Mouse (Mus musculus): ENCODE measurements at regions not wholly inside any gene's neighbourhood (a gene's known extent, or its start where the extent isn't known, plus 50 kb on each side); places are given as distances from the start of the nearest gene placed in this dataset.

GRCm38 (mm10) chr3:34481821-34482713 lies 168.1 kb upstream of the Sox2 start:
- Histone ChIP-seq H3K9me3 (replicated peaks) (no peaks in the 10 kb centered on the region), H3K4me1 (peaks cover 6% of the 10 kb centered on the region), H3K27me3 (no peaks in the 10 kb centered on the region), H3K4me2 (no peak overlapping the region), H3K36me3 (no peaks in the 10 kb centered on the region), H3K4me3 (replicated peaks) (no peak overlapping the region), H3K9ac (no peak overlapping the region), H3K27ac (no peak overlapping the region)
- no peak for ATAC-seq (replicated peaks; ENCODE audit: low FRiP score)
- 68% methylated on average over 16 of the region's 16 CpGs for WGBS

GRCm38 (mm10) chr3:34481314-34481713 lies 168.9 kb upstream of the Sox2 start:
- Histone ChIP-seq H3K27ac (no peak overlapping the region), H3K4me1 (peaks cover under 1% of the 10 kb centered on the region), H3K36me3 (no peaks in the 10 kb centered on the region), H3K4me2 (no peak overlapping the region), H3K9me3 (replicated peaks) (no peaks in the 10 kb centered on the region), H3K27me3 (no peaks in the 10 kb centered on the region), H3K9ac (no peak overlapping the region), H3K4me3 (replicated peaks) (no peak overlapping the region)
- ATAC-seq (replicated peaks; ENCODE audit: low FRiP score), result no peak
- WGBS, result 64% methylated on average over 3 of the region's 3 CpGs

GRCm38 (mm10) chr3:34474126-34474525 lies 176.1 kb upstream of the Sox2 start:
- Histone ChIP-seq H3K27ac (no peak overlapping the region), H3K27me3 (no peaks in the 10 kb centered on the region), H3K4me3 (replicated peaks) (no peak overlapping the region), H3K9me3 (replicated peaks) (no peaks in the 10 kb centered on the region), H3K4me1 (no peaks in the 10 kb centered on the region), H3K9ac (no peak overlapping the region), H3K36me3 (no peaks in the 10 kb centered on the region), H3K4me2 (no peak overlapping the region)
- no peak for ATAC-seq (replicated peaks; ENCODE audit: low FRiP score)
- 61% methylated on average over 4 of the region's 4 CpGs for WGBS

- H3K4me1 ChIP-seq, result no peaks in the 10 kb centered on the region
- H3K9me3 ChIP-seq (replicated peaks), result no peaks in the 10 kb centered on the region
- H3K4me2 ChIP-seq, result no peak overlapping the region
- ATAC-seq (replicated peaks; ENCODE audit: low FRiP score), result no peak
- H3K27ac ChIP-seq, result no peak overlapping the region
- H3K4me3 ChIP-seq (replicated peaks), result no peak overlapping the region
- no peak overlapping the region for H3K9ac ChIP-seq
- WGBS, result 86% methylated on average over 5 of the region's 5 CpGs
- H3K27me3 ChIP-seq, result no peaks in the 10 kb centered on the region
- H3K36me3 ChIP-seq, result no peaks in the 10 kb centered on the region
These were observed 179.5 kb upstream of the Sox2 start for GRCm38 (mm10) chr3:34470721-34471120.

GRCm38 (mm10) chr3:34469946-34470345 lies 180.3 kb upstream of the Sox2 start:
- no peak for ATAC-seq (replicated peaks; ENCODE audit: low FRiP score)
- Histone ChIP-seq H3K36me3 (no peaks in the 10 kb centered on the region), H3K4me2 (no peak overlapping the region), H3K4me1 (no peaks in the 10 kb centered on the region), H3K4me3 (replicated peaks) (no peak overlapping the region), H3K27ac (no peak overlapping the region), H3K27me3 (no peaks in the 10 kb centered on the region), H3K9me3 (replicated peaks) (no peaks in the 10 kb centered on the region), H3K9ac (no peak overlapping the region)
- 84% methylated on average over 2 of the region's 2 CpGs for WGBS

GRCm38 (mm10) chr3:34466312-34466711 lies 183.9 kb upstream of the Sox2 start:
- Histone ChIP-seq H3K4me1 (no peaks in the 10 kb centered on the region), H3K4me2 (no peak overlapping the region), H3K4me3 (replicated peaks) (no peak overlapping the region), H3K27ac (no peak overlapping the region), H3K27me3 (no peaks in the 10 kb centered on the region), H3K9me3 (replicated peaks) (no peaks in the 10 kb centered on the region), H3K9ac (no peak overlapping the region), H3K36me3 (no peaks in the 10 kb centered on the region)
- no peak for ATAC-seq (replicated peaks; ENCODE audit: low FRiP score)
- 51% methylated on average over 4 of the region's 4 CpGs for WGBS

- 80% methylated on average over 17 of the region's 17 CpGs for WGBS
- Histone ChIP-seq H3K27me3 (no peaks in the 10 kb centered on the region), H3K36me3 (no peaks in the 10 kb centered on the region), H3K9me3 (replicated peaks) (no peaks in the 10 kb centered on the region), H3K4me1 (no peaks in the 10 kb centered on the region), H3K9ac (no peak overlapping the region), H3K4me3 (replicated peaks) (no peak overlapping the region), H3K27ac (no peak overlapping the region), H3K4me2 (no peak overlapping the region)
- ATAC-seq (replicated peaks; ENCODE audit: low FRiP score), result no peak
These were observed 185.0 kb upstream of the Sox2 start for GRCm38 (mm10) chr3:34465040-34465831.

- no peak overlapping the region for H3K4me2 ChIP-seq
- no peak for ATAC-seq (replicated peaks; ENCODE audit: low FRiP score)
- 64% methylated on average over 6 of the region's 6 CpGs for WGBS
- H3K4me1 ChIP-seq, result no peaks in the 10 kb centered on the region
- H3K36me3 ChIP-seq, result no peaks in the 10 kb centered on the region
- H3K9ac ChIP-seq, result no peak overlapping the region
- no peaks in the 10 kb centered on the region for H3K9me3 ChIP-seq (replicated peaks)
- H3K27ac ChIP-seq, result no peak overlapping the region
- no peak overlapping the region for H3K4me3 ChIP-seq (replicated peaks)
- no peaks in the 10 kb centered on the region for H3K27me3 ChIP-seq
These were observed 191.4 kb upstream of the Sox2 start for GRCm38 (mm10) chr3:34458766-34459165.

GRCm38 (mm10) chr3:34457821-34458220 lies 192.4 kb upstream of the Sox2 start:
- no peak overlapping the region for H3K4me2 ChIP-seq
- no peaks in the 10 kb centered on the region for H3K36me3 ChIP-seq
- H3K9me3 ChIP-seq (replicated peaks), result no peaks in the 10 kb centered on the region
- H3K4me3 ChIP-seq (replicated peaks), result no peak overlapping the region
- H3K27me3 ChIP-seq, result no peaks in the 10 kb centered on the region
- no peak overlapping the region for H3K9ac ChIP-seq
- WGBS, result 73% methylated on average over 1 of the region's 1 CpGs
- no peaks in the 10 kb centered on the region for H3K4me1 ChIP-seq
- no peak overlapping the region for H3K27ac ChIP-seq
- no peak for ATAC-seq (replicated peaks; ENCODE audit: low FRiP score)

GRCm38 (mm10) chr3:34456488-34457433 lies 193.4 kb upstream of the Sox2 start:
- no peak overlapping the region for H3K9ac ChIP-seq
- no peak for ATAC-seq (replicated peaks; ENCODE audit: low FRiP score)
- H3K36me3 ChIP-seq, result no peaks in the 10 kb centered on the region
- H3K27me3 ChIP-seq, result no peaks in the 10 kb centered on the region
- no peak overlapping the region for H3K27ac ChIP-seq
- WGBS, result 72% methylated on average over 23 of the region's 23 CpGs
- no peak overlapping the region for H3K4me3 ChIP-seq (replicated peaks)
- no peak overlapping the region for H3K4me2 ChIP-seq
- H3K9me3 ChIP-seq (replicated peaks), result no peaks in the 10 kb centered on the region
- H3K4me1 ChIP-seq, result no peaks in the 10 kb centered on the region

- H3K9ac ChIP-seq, result no peak overlapping the region
- no peaks in the 10 kb centered on the region for H3K36me3 ChIP-seq
- H3K4me3 ChIP-seq (replicated peaks), result no peak overlapping the region
- no peaks in the 10 kb centered on the region for H3K9me3 ChIP-seq (replicated peaks)
- H3K4me1 ChIP-seq, result no peaks in the 10 kb centered on the region
- 89% methylated on average over 24 of the region's 24 CpGs for WGBS
- H3K4me2 ChIP-seq, result no peak overlapping the region
- H3K27me3 ChIP-seq, result no peaks in the 10 kb centered on the region
- no peak for ATAC-seq (replicated peaks; ENCODE audit: low FRiP score)
- no peak overlapping the region for H3K27ac ChIP-seq
These were observed 196.1 kb upstream of the Sox2 start for GRCm38 (mm10) chr3:34454026-34454624.

Measured in kidney, embryonic 15.5 days (tissue).